Mouse (Mus musculus) limb, embryonic 12.5 days (tissue): ENCODE data around the gene Ces1c. TPM values are rescaled to one million over a fixed set of nuclear protein-coding genes. Genes with fewer than 3 reads are reported as not detected.

ENCODE experiments used
- ATAC-seq: fragments of 200-750 bp; cut with Nextera tagmentation; 2 replicates; pipeline ENCODE4 v1.8.0; 2017; ENCODE audit warnings: low read depth, moderate TSS enrichment; ENCODE audit not compliant: insufficient number of reproducible peaks, insufficient read depth, low FRiP score, low TSS enrichment
- H3K27ac ChIP-seq: fragments of 300-500 bp; sonication (generic); 2 replicates; pipeline ENCODE4 v1.5.1; 2016; ENCODE audit warnings: mild to moderate bottlenecking, moderate library complexity
- H3K27me3 ChIP-seq: fragments of 300-500 bp; sonication (generic); 2 replicates; pipeline ENCODE4 v1.6.1; 2016; ENCODE audit warnings: mild to moderate bottlenecking, moderate library complexity
- H3K36me3 ChIP-seq: fragments of 300-500 bp; sonication (generic); 2 replicates; pipeline ENCODE4 v1.6.1; 2016; ENCODE audit warnings: mild to moderate bottlenecking, moderate library complexity
- H3K4me1 ChIP-seq: fragments of 300-500 bp; sonication (generic); replicated peaks from 2 replicates; pipeline ENCODE4 v1.6.1; 2016
- H3K4me2 ChIP-seq: fragments of 300-500 bp; sonication (generic); 2 replicates; pipeline ENCODE4 v1.6.1; 2016; ENCODE audit warnings: mild to moderate bottlenecking, moderate library complexity
- H3K4me3 ChIP-seq: fragments of 300-500 bp; sonication (generic); replicated peaks from 2 replicates; pipeline ENCODE4 v1.5.1; 2016; ENCODE audit warnings: mild to moderate bottlenecking
- H3K9ac ChIP-seq: fragments of 300-500 bp; sonication (generic); replicated peaks from 2 replicates; pipeline ENCODE4 v1.6.1; 2016; ENCODE audit warnings: mild to moderate bottlenecking, moderate library complexity
- H3K9me3 ChIP-seq: fragments of 300-500 bp; sonication (generic); 2 replicates; pipeline ENCODE4 v1.6.1; 2016; ENCODE audit warnings: mild to moderate bottlenecking, moderate library complexity
- whole genome bisulfite sequencing: fragments of 180-500 bp; shearing (Covaris S2); methylation state at CpG from one replicate; pipeline ENCODE4 v1.1.7; 2016; 5-methylcytosine and 5-hydroxymethylcytosine counted together
- polyA plus RNA-seq: library from polyadenylated mRNA; unstranded; fragments of >200 nt; fragmentation: Nextera tagmentation; extraction: Ambion mirVana; gene quantifications from 2 replicates; pipeline ENCODE4 v1.2.1, GENCODE M21; 2016

The Ces1c gene
- polyA plus RNA-seq, result not detected in 2 replicates

DNA sequence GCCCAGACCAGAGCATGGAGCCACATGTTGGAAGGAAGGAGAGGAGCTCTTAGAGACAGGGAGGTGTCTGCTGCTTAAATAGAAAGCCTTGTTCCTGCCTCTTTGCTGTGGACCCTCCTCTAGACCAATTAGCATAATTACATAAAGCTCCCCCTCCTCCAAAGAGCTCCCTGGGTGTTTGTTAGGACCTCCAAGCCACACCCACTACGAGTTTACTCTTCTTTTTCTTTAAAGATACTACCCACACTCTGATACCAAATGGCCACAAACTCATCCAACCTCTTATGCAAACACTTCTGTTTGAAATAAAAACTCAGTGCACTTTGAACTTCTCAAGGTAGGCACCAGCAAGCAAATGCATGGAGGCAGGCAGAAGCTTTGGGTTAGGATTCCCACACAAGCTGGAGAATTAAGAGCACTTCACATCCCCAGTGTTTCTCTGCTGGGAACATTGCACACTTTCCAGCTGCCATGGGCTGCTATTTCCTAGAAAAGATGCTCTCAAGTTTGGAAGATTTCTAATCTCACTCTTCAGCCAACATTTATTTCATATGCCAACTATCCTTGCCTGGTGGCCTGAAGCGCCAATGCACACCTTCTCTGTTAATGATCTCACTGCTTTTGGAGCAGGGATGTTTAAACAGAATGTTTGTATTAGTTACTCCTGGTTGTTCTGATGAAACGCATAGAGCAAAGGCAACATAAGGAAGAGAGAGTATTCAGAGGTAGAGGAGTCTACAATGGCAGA, at the start of gene Ces1c:
Ces1c (minus strand) TSS at position 51 of the 748 bp plus-strand sequence.
- Histone ChIP-seq H3K4me3 (no peak within 1 kb of the TSS), H3K9ac (no peak within 1 kb of the TSS), H3K9me3 (no peaks in the 10 kb centered on the region), H3K36me3 (no peaks in the 10 kb centered on the region), H3K4me1 (no peaks in the 10 kb centered on the region), H3K27me3 (no peaks in the 10 kb centered on the region), H3K27ac (no peak within 1 kb of the TSS), H3K4me2 (no peak within 1 kb of the TSS)
- ATAC-seq, result no peak
- WGBS, result 82% methylated on average over 3 of the region's 3 CpGs

DNA sequence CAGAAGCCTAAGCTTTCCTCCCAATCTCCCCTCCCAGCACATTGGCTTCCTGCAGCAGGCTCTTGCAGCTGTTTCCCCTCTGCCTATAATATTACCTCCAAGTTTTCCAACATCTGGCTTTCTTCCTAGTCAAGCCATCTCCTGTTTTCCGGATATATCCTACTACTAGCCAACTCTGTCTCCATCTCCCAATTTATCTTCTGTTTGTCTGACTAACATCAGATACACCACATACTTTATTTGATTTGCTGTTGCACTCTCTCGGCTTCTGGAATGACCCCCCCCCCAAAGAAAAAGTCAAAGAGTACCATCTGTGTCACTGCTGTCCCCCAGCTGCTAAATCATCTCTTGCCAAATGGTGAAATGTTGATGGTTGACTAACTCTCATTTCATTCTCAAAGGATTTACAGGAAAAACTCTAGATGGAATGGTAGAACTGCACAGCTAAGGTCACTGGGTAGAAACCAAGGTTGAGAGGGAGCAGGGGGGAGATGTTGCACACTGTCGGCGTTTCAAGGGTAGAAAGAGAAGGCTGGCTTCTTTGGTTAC, 49.6 kb upstream of the Ces1c start:
- no peak for ATAC-seq

DNA sequence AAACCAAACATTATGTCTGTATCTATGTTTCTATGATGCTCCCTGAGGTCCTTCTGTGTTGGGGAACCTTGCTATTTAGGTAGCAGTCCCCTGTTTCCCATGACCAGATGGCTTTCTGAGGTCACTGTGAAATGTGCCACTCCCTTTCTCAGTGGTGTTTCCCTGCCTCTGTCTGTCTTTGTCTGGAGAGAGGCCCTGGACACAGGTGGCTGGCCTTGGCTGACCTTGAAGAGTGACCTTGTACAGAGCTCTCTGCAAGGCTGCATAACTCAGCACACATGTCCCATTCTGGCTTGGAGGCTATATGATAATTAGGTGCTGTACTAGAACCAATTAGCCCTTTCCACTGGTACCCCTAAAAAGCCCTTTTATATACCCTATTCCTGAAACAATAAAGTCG, 45.5 kb upstream of the Ces1c start:
- H3K27me3 ChIP-seq, result no peaks in the 10 kb centered on the region
- WGBS, result 32% methylated on average over 1 of the region's 1 CpGs
- no peak overlapping the region for H3K4me3 ChIP-seq
- no peaks in the 10 kb centered on the region for H3K36me3 ChIP-seq
- no peak overlapping the region for H3K4me2 ChIP-seq
- H3K4me1 ChIP-seq, result peaks cover 7% of the 10 kb centered on the region; the same call in 1 of the 2 replicates
- H3K27ac ChIP-seq, result no peak overlapping the region; the same call in 1 of the 2 replicates
- H3K9ac ChIP-seq, result no peak overlapping the region
- ATAC-seq, result no peak
- H3K9me3 ChIP-seq, result no peaks in the 10 kb centered on the region

More for the DNA sequence above, 49.6 kb upstream of the Ces1c start:
- Histone ChIP-seq H3K27me3 (no peaks in the 10 kb centered on the region), H3K4me3 (no peak overlapping the region), H3K4me1 (peaks cover 7% of the 10 kb centered on the region; the same call in 1 of the 2 replicates), H3K9ac (no peak overlapping the region), H3K27ac (no peak overlapping the region), H3K36me3 (no peaks in the 10 kb centered on the region), H3K4me2 (no peak overlapping the region), H3K9me3 (no peaks in the 10 kb centered on the region)
- 71% methylated on average over 4 of the region's 4 CpGs for WGBS

DNA sequence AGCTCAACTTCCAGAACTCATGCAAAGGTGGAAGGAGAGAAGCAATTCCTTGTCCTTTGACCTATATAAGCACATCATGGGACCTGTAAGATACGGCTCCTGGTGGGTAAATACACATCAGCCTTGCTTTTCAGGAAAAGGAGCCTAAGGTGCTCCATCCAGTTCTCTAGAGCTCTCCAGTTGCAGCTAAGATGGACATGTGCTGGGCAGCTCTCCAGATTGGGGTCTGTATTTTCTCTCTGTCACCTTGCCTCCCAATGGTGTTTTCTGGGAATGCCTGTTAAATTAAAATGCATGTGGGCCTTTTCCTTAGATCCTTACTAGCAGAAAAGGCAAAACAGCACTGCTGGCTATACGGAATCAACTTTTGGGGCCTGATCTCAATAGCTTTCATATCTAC, 43.5 kb upstream of the Ces1c start:
- no peak for ATAC-seq
- H3K27me3 ChIP-seq, result no peaks in the 10 kb centered on the region
- H3K4me3 ChIP-seq, result no peak overlapping the region
- no peak overlapping the region for H3K4me2 ChIP-seq
- 61% methylated on average over 2 of the region's 2 CpGs for WGBS
- no peaks in the 10 kb centered on the region for H3K36me3 ChIP-seq
- no peak overlapping the region for H3K9ac ChIP-seq
- H3K9me3 ChIP-seq, result no peaks in the 10 kb centered on the region
- H3K27ac ChIP-seq, result no peak overlapping the region
- H3K4me1 ChIP-seq, result peaks cover 7% of the 10 kb centered on the region; the same call in 1 of the 2 replicates

DNA sequence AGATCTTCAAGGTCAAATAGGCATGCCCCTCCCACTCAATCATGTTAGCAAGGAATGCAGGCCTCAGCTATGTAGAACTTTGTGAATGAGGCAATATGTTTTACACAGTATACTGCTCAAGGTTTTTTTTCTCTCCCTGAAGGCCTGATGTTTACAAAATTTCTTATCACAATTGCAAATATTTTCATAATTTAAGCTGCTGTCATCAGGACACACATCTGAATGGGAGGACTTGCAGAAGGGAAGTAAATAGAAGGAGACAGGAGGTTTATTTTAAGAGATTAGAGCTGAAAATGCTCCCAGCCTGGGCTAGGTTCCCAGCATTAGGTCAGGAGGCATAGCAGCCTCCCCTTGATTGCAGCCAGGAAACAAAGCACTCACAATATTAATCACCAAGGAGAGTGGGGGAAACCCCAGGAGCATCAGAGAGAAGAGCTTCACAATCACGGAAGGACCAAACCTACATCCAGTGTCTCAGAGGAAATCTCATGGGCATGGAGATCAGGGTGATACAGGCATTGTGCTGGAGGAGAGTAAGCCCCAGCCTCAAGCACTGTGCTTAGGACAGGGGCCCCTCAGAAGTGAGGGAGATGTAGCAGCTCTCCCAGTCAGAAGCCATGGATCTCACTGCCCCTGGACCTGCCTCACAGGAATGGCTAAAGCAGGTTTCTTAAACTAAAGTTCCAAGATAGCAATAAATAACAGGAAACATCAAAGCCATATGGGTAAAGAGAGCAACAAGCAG, 40.9 kb upstream of the Ces1c start:
- Histone ChIP-seq H3K4me3 (no peak overlapping the region), H3K9me3 (no peaks in the 10 kb centered on the region), H3K4me1 (peaks cover 7% of the 10 kb centered on the region; the same call in 1 of the 2 replicates), H3K4me2 (no peak overlapping the region), H3K36me3 (no peaks in the 10 kb centered on the region), H3K27me3 (no peaks in the 10 kb centered on the region), H3K9ac (no peak overlapping the region), H3K27ac (no peak overlapping the region)
- 71% methylated on average over 1 of the region's 1 CpGs for WGBS
- ATAC-seq, result no peak

DNA sequence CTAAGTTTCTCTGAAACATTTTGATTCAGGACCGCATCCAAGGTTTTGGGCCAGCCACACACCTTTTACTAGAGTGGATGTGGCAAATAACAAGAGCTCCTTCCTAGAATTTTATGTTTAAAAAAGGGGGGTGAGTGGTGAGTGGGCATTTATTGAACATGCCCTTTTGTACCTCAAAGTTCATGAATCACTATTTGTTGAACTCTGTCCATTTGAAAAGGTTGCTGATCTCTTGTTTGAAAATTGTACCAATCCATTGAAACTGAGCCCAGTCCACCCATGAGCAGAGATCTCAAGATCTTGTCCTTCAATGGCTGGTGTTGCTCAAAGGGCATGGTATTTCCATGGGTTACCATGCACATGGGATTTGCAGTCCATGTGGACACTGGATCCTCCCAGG, 32.3 kb upstream of the Ces1c start:
- H3K9me3 ChIP-seq, result no peaks in the 10 kb centered on the region
- no peak for ATAC-seq
- H3K4me3 ChIP-seq, result no peak overlapping the region

DNA sequence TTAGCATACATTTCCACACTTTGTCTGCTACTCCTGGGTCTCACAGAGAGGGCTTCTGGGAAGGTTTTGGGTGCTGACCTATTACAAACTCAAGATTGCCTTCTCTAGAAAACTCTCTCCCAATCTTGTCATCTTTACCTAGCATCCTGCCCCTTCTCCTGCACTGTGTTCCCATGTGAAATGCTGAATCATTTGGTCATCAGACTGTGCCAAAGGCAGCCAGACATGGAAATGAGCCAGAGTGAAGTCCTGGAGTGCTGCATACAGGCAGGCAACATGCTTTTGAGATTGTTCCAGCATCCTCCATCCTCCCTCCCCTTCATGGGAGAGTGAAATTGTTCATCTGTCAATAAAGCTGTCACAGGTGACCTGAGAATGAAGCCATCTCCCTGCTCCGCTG, 20.3 kb upstream of the Ces1c start:
- Histone ChIP-seq H3K4me3 (no peak overlapping the region), H3K4me1 (no peaks in the 10 kb centered on the region), H3K36me3 (no peaks in the 10 kb centered on the region), H3K27ac (no peak overlapping the region), H3K9me3 (no peaks in the 10 kb centered on the region), H3K9ac (no peak overlapping the region), H3K27me3 (no peaks in the 10 kb centered on the region), H3K4me2 (no peak overlapping the region)
- ATAC-seq, result no peak
- 89% methylated on average over 1 of the region's 1 CpGs for WGBS

More for the DNA sequence above, 32.3 kb upstream of the Ces1c start:
- Histone ChIP-seq H3K4me1 (no peaks in the 10 kb centered on the region), H3K9ac (no peak overlapping the region), H3K36me3 (no peaks in the 10 kb centered on the region), H3K27me3 (no peaks in the 10 kb centered on the region), H3K4me2 (no peak overlapping the region), H3K27ac (no peak overlapping the region)
- 77% methylated on average over 1 of the region's 1 CpGs for WGBS

DNA sequence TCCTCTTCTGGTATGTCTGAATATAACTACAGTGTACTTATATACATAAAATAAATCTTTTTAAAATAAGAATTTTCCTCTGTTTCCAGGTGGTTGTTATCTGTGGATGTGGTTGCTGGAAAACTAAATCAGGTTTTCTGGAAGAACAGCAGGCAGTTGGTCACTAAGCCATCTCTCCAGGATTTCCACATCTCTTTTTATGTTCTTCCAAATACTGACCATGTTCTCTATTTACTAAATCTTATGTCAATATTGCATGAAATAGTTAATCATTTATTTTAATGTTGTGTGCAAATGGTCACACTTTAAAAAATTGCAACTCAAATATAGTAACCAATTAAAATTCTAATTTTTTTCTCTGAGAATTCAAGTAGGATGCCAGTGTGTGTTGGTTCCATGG, 16.2 kb upstream of the Ces1c start:
- Histone ChIP-seq H3K4me1 (no peaks in the 10 kb centered on the region), H3K4me2 (no peak overlapping the region), H3K36me3 (no peaks in the 10 kb centered on the region), H3K27ac (no peak overlapping the region), H3K9me3 (no peaks in the 10 kb centered on the region), H3K9ac (no peak overlapping the region), H3K4me3 (no peak overlapping the region), H3K27me3 (no peaks in the 10 kb centered on the region)
- ATAC-seq, result no peak

DNA sequence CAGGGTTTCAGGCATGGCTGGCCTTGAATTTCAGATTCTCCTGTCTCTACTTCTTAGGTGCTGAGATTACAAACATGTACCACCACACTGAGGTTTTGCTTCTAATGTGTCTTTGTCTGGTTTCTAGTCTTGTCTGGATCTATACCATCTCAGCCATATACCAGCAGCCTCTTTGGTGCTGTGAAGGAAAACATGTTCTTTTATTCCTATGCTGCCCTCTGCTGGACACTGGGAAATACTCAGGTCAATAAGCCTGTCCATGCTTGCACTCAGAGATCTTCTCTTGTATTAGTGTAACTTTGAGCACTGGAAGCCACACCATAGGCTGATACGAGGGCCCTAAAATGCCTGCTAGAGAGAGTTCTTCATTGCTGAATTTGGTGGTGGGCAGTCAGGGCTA, 9.6 kb upstream of the Ces1c start:
- no peak overlapping the region for H3K27ac ChIP-seq
- 61% methylated on average over 1 of the region's 1 CpGs for WGBS
- no peaks in the 10 kb centered on the region for H3K36me3 ChIP-seq
- no peaks in the 10 kb centered on the region for H3K4me1 ChIP-seq
- ATAC-seq, result no peak
- no peaks in the 10 kb centered on the region for H3K9me3 ChIP-seq
- no peak overlapping the region for H3K9ac ChIP-seq
- H3K4me2 ChIP-seq, result no peak overlapping the region
- no peaks in the 10 kb centered on the region for H3K27me3 ChIP-seq
- no peak overlapping the region for H3K4me3 ChIP-seq

DNA sequence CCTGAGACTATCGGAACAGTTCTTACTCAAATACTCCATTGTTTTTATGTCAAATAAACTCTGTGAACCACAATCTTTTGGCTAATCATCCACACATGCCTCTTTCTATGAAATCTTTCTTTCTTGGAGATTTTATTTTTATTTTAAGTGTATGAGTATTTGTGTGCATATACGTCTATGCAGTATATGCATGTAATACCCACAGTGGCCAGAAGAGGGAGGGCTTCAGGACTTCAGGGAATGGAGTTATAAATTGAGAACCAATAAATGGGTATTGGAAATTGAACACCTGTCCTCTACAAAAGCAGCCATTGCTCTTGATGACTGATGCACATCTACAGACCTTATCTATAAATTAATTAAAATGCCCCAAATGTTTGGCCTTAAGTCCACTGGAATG, 1.1 kb upstream of the Ces1c start:
- no peak overlapping the region for H3K9ac ChIP-seq
- ATAC-seq, result no peak
- H3K4me3 ChIP-seq, result no peak overlapping the region
- no peaks in the 10 kb centered on the region for H3K9me3 ChIP-seq
- WGBS, result 89% methylated on average over 2 of the region's 2 CpGs
- H3K4me2 ChIP-seq, result no peak overlapping the region
- H3K27me3 ChIP-seq, result no peaks in the 10 kb centered on the region
- no peaks in the 10 kb centered on the region for H3K4me1 ChIP-seq
- no peak overlapping the region for H3K27ac ChIP-seq
- no peaks in the 10 kb centered on the region for H3K36me3 ChIP-seq

DNA sequence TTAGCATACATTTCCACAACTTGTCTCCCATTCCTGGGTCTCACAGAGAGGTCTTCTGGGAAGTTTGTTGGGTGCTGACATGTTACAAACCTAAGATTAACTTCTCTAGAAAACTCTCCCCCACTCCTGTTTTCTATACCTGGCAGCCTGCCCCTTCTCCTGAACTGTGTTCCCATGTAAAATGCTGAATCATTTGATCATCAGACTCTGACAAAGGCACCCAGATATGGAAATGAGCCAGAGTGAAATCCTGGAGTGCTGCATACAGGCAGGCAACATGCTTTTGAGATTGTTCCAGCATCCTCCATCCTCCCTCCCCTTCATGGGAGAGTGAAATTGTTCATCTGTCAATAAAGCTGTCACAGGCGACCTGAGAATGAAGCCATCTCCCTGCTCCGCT, 4.6 kb downstream of the Ces1c start:
- ATAC-seq, result no peak
- WGBS, result 86% methylated on average over 2 of the region's 2 CpGs

More for the DNA sequence above, 4.6 kb downstream of the Ces1c start:
- Histone ChIP-seq H3K9ac (no peak overlapping the region), H3K4me3 (no peak overlapping the region), H3K36me3 (no peaks in the 10 kb centered on the region), H3K27ac (no peak overlapping the region), H3K27me3 (no peaks in the 10 kb centered on the region), H3K4me2 (no peak overlapping the region), H3K9me3 (no peaks in the 10 kb centered on the region), H3K4me1 (no peaks in the 10 kb centered on the region)
